Mouse (Mus musculus) lung, embryonic 14.5 days (tissue): ENCODE data around the gene Ssty2. TPM values are rescaled to one million over a fixed set of nuclear protein-coding genes. Genes with fewer than 3 reads are reported as not detected.
"Not testable (repeated sequence)": the region's sequence is repeated elsewhere in the genome, so short reads cannot be mapped to it uniquely, and the experiment has no call there.

ENCODE experiments used
- ATAC-seq: fragments of 200-750 bp; cut with Nextera tagmentation; 2 replicates; pipeline ENCODE4 v1.8.0; 2017; ENCODE audit warnings: mild to moderate bottlenecking, moderate TSS enrichment, moderate library complexity; ENCODE audit not compliant: insufficient read depth
- DNase-seq: peaks from one replicate; pipeline ENCODE4 v3.0.0-alpha.2; 2015
- H3K27ac ChIP-seq: fragments of 300-500 bp; sonication (generic); 2 replicates; pipeline ENCODE4 v1.5.1; 2014; ENCODE audit warnings: low read depth, mild to moderate bottlenecking, moderate library complexity
- H3K27me3 ChIP-seq: fragments of 300-500 bp; sonication (generic); 2 replicates; pipeline ENCODE4 v1.6.1; 2014; ENCODE audit warnings: low read length, control low read depth; ENCODE audit not compliant: insufficient read depth
- H3K36me3 ChIP-seq: fragments of 300-500 bp; sonication (generic); 2 replicates; pipeline ENCODE4 v1.6.1; 2014; ENCODE audit warnings: control low read depth; ENCODE audit not compliant: insufficient read depth
- H3K4me1 ChIP-seq: fragments of 300-500 bp; sonication (generic); 2 replicates; pipeline ENCODE4 v1.6.1; 2014; ENCODE audit warnings: antibody characterized with exemption, control low read depth; ENCODE audit not compliant: insufficient read depth
- H3K4me2 ChIP-seq: fragments of 300-500 bp; sonication (generic); 2 replicates; pipeline ENCODE4 v1.6.1; 2014; ENCODE audit warnings: mild to moderate bottlenecking
- H3K4me3 ChIP-seq: fragments of 300-500 bp; sonication (generic); 2 replicates; pipeline ENCODE4 v1.5.1; 2014; ENCODE audit warnings: low read depth, low read length
- H3K9ac ChIP-seq: fragments of 300-500 bp; sonication (generic); 2 replicates; pipeline ENCODE4 v1.6.1; 2014
- H3K9me3 ChIP-seq: fragments of 300-500 bp; sonication (generic); 2 replicates; pipeline ENCODE4 v1.6.1; 2016; ENCODE audit warnings: low read depth, low read length, control low read depth
- WGBS: fragments of 180-500 bp; shearing (Covaris S2); extraction: QIAGEN DNeasy Blood & Tissue Kit; methylation state at CpG from one replicate; pipeline ENCODE4 v1.1.7; 2014; 5-methylcytosine and 5-hydroxymethylcytosine counted together
- polyA plus RNA-seq: library from polyadenylated mRNA; unstranded; fragments of >200 nt; fragmentation: Nextera tagmentation; extraction: Ambion mirVana; gene quantifications from 2 replicates; pipeline ENCODE4 v1.2.1, GENCODE M21; 2014

Gene Ssty2
- polyA plus RNA-seq = not detected in 2 replicates

DNA sequence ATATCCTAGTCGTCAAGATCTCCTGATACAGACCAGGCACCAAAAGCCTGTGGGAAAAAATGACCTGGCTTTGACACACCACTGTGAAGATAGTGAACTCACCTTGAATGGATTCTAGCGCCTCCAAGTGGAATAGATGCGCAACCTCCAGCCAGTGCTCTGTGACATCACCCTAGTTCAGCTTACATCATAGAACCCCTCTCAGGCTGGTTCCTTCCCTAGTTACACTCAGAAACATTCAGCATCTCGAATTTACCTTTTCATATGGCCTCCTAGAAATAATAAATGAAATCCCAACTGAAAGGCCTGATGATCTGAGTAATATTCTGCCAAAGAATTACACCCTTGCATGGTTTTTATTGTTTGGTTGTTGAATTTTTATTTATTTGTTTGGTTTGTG, at the start of gene Ssty2:
TSS of gene Ssty2 (minus strand) at position 101 of the 400 bp plus-strand sequence.
- not testable (repeated sequence) for H3K4me2 ChIP-seq, H3K9ac ChIP-seq, ATAC-seq, H3K27me3 ChIP-seq, H3K4me1 ChIP-seq, H3K9me3 ChIP-seq, H3K4me3 ChIP-seq, DNase-seq, H3K36me3 ChIP-seq, H3K27ac ChIP-seq
- no CpG with 5 or more reads among the region's 4 CpGs for WGBS
